Mouse (Mus musculus): ENCODE measurements around the gene Pgbd1. TPM values are rescaled to one million over a fixed set of nuclear protein-coding genes. Genes with fewer than 3 reads are reported as not detected.
"Not testable (repeated sequence)": the region's sequence is repeated elsewhere in the genome, so short reads cannot be mapped to it uniquely, and the experiment has no call there.

Pgbd1 gene
- polyA plus RNA-seq, 2 experiments: 2.4 to 3.1 TPM

GRCm38 (mm10) chr13:21397486-21397885 is 43.4 kb downstream of the Pgbd1 start:
- no peak for TF ChIP-seq POLR2A (IDR thresholded peaks at IDR 0.05; ENCODE audit: borderline replicate concordance, extremely low read depth, insufficient read depth, insufficient read length)
- no peak overlapping the region for H3K9ac ChIP-seq (ENCODE audit: low read depth, low read length, severe bottlenecking)
- WGBS: 89% methylated on average over 2 of the region's 2 CpGs
- no peak overlapping the region for H3K4me2 ChIP-seq (replicated peaks; ENCODE audit: low read depth, low read length, severe bottlenecking)
- H3K27ac ChIP-seq (replicated peaks; ENCODE audit: low read depth, low read length): no peak overlapping the region
- ATAC-seq (ENCODE audit: low FRiP score, low read depth) (no peak), DNase-seq (ENCODE audit: low spot score) (no peak)
- no peaks in the 10 kb centered on the region for H3K27me3 ChIP-seq (ENCODE audit: control insufficient read depth, insufficient read depth, low read length)
- H3K36me3 ChIP-seq (ENCODE audit: control insufficient read depth, insufficient read depth, low read length): peaks cover 54% of the 10 kb centered on the region
- no peaks in the 10 kb centered on the region for H3K9me3 ChIP-seq (ENCODE audit: control insufficient read depth, low read length)
- peaks cover 10% of the 10 kb centered on the region; the same call in 1 of the 2 replicates for H3K4me1 ChIP-seq (ENCODE audit: control insufficient read depth, insufficient read depth, low read length)
- H3K4me3 ChIP-seq (replicated peaks; ENCODE audit: low read length): no peak overlapping the region

GRCm38 (mm10) chr13:21396048-21396447 is 44.8 kb downstream of the Pgbd1 start:
- not testable (repeated sequence) for DNase-seq (ENCODE audit: low spot score); ATAC-seq (ENCODE audit: low FRiP score, low read depth); H3K9me3 ChIP-seq (ENCODE audit: control insufficient read depth, low read length); H3K27ac ChIP-seq (replicated peaks; ENCODE audit: low read depth, low read length); H3K4me2 ChIP-seq (replicated peaks; ENCODE audit: low read depth, low read length, severe bottlenecking); H3K27me3 ChIP-seq (ENCODE audit: control insufficient read depth, insufficient read depth, low read length); H3K4me1 ChIP-seq (ENCODE audit: control insufficient read depth, insufficient read depth, low read length); H3K4me3 ChIP-seq (replicated peaks; ENCODE audit: low read length); H3K9ac ChIP-seq (ENCODE audit: low read depth, low read length, severe bottlenecking)
- H3K36me3 ChIP-seq (ENCODE audit: control insufficient read depth, insufficient read depth, low read length): peaks cover 67% of the 10 kb centered on the region
- WGBS: 93% methylated on average over 14 of the region's 18 CpGs

GRCm38 (mm10) chr13:21395623-21396022 is 45.2 kb downstream of the Pgbd1 start:
- H3K27ac ChIP-seq (replicated peaks; ENCODE audit: low read depth, low read length): no peak overlapping the region
- no peak for TF ChIP-seq POLR2A (IDR thresholded peaks at IDR 0.05; ENCODE audit: borderline replicate concordance, extremely low read depth, insufficient read depth, insufficient read length)
- peaks cover 68% of the 10 kb centered on the region for H3K36me3 ChIP-seq (ENCODE audit: control insufficient read depth, insufficient read depth, low read length)
- no peak overlapping the region for H3K4me2 ChIP-seq (replicated peaks; ENCODE audit: low read depth, low read length, severe bottlenecking)
- H3K9me3 ChIP-seq (ENCODE audit: control insufficient read depth, low read length): no peaks in the 10 kb centered on the region
- H3K9ac ChIP-seq (ENCODE audit: low read depth, low read length, severe bottlenecking): no peak overlapping the region
- H3K4me1 ChIP-seq (ENCODE audit: control insufficient read depth, insufficient read depth, low read length): 0 out of 2 replicates have a peak, but pooled peaks cover 2% of the 10 kb centered on the region
- WGBS: 91% methylated on average over 6 of the region's 6 CpGs
- no peak for DNase-seq (ENCODE audit: low spot score)
- no peak overlapping the region for H3K4me3 ChIP-seq (replicated peaks; ENCODE audit: low read length)
- no peak for ATAC-seq (ENCODE audit: low FRiP score, low read depth)
- H3K27me3 ChIP-seq (ENCODE audit: control insufficient read depth, insufficient read depth, low read length): no peaks in the 10 kb centered on the region

DNA sequence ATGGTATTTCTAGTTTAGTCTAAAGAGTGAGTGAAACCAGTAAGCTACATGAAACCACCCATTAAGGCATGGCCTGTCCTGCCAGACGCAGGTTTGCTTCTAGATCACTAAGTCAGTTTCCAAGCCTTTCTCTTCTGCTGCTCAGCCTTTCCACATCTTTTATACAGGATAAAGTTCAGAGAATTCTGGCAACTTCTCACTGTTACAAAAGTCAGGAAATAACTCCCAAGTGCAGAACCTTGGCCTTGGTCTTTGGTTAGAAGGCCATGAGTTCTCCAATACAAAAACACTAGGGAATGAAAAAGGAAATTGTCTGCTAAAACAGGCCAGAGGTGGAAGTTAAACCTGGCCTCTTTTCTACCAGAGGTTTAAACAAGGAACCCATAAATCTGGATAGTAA is 45.6 kb downstream of the Pgbd1 start:
- H3K27ac ChIP-seq (replicated peaks; ENCODE audit: low read depth, low read length): no peak overlapping the region

GRCm38 (mm10) chr13:21377773-21378172 is 63.1 kb downstream of the Pgbd1 start:
- Histone ChIP-seq H3K36me3 (ENCODE audit: control insufficient read depth, insufficient read depth, low read length) (no peaks in the 10 kb centered on the region), H3K27me3 (ENCODE audit: control insufficient read depth, insufficient read depth, low read length) (no peaks in the 10 kb centered on the region), H3K9me3 (ENCODE audit: control insufficient read depth, low read length) (no peaks in the 10 kb centered on the region), H3K27ac (replicated peaks; ENCODE audit: low read depth, low read length) (no peak overlapping the region), H3K4me2 (replicated peaks; ENCODE audit: low read depth, low read length, severe bottlenecking) (no peak overlapping the region), H3K9ac (ENCODE audit: low read depth, low read length, severe bottlenecking) (no peak overlapping the region), H3K4me3 (replicated peaks; ENCODE audit: low read length) (no peak overlapping the region), H3K4me1 (ENCODE audit: control insufficient read depth, insufficient read depth, low read length) (no peaks in the 10 kb centered on the region)
- no peak for TF ChIP-seq POLR2A (IDR thresholded peaks at IDR 0.05; ENCODE audit: borderline replicate concordance, extremely low read depth, insufficient read depth, insufficient read length)
- WGBS: 83% methylated on average over 2 of the region's 2 CpGs
- DNase-seq (ENCODE audit: low spot score) (no peak), ATAC-seq (ENCODE audit: low FRiP score, low read depth) (no peak)

More for the DNA sequence above, 45.6 kb downstream of the Pgbd1 start:
- H3K36me3 ChIP-seq (ENCODE audit: control insufficient read depth, insufficient read depth, low read length): peaks cover 72% of the 10 kb centered on the region
- DNase-seq (ENCODE audit: low spot score): no peak
- H3K27me3 ChIP-seq (ENCODE audit: control insufficient read depth, insufficient read depth, low read length): no peaks in the 10 kb centered on the region
- no peak for TF ChIP-seq POLR2A (IDR thresholded peaks at IDR 0.05; ENCODE audit: borderline replicate concordance, extremely low read depth, insufficient read depth, insufficient read length)
- WGBS: 93% methylated on average over 1 of the region's 1 CpGs
- no peak for ATAC-seq (ENCODE audit: low FRiP score, low read depth)
- no peaks in the 10 kb centered on the region for H3K4me1 ChIP-seq (ENCODE audit: control insufficient read depth, insufficient read depth, low read length)
- no peak overlapping the region for H3K4me2 ChIP-seq (replicated peaks; ENCODE audit: low read depth, low read length, severe bottlenecking)
- H3K9me3 ChIP-seq (ENCODE audit: control insufficient read depth, low read length): no peaks in the 10 kb centered on the region
- H3K4me3 ChIP-seq (replicated peaks; ENCODE audit: low read length): no peak overlapping the region
- H3K9ac ChIP-seq (ENCODE audit: low read depth, low read length, severe bottlenecking): no peak overlapping the region

DNA sequence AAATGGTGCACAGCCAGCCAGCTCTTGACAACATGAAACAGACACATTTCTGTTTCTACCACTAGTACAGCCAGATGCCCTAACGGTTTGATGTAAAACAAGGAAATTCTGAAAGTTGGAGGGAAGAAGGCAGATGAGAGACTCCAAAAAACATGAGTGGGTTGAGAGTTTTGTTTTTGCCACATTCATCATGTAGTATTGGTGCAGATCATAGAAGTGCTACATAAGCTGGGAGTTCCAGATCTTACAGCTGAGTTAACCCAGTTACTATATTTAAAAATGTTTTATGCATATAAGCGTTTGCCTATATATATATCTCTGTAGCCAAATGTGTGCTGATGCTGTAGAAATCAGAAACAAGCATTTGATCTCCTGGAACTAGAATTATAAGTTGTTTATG is 68.2 kb downstream of the Pgbd1 start:
- Histone ChIP-seq H3K4me3 (replicated peaks; ENCODE audit: low read length) (no peak overlapping the region), H3K4me1 (ENCODE audit: control insufficient read depth, insufficient read depth, low read length) (no peaks in the 10 kb centered on the region), H3K9me3 (ENCODE audit: control insufficient read depth, low read length) (no peaks in the 10 kb centered on the region), H3K27me3 (ENCODE audit: control insufficient read depth, insufficient read depth, low read length) (no peaks in the 10 kb centered on the region), H3K9ac (ENCODE audit: low read depth, low read length, severe bottlenecking) (no peak overlapping the region), H3K36me3 (ENCODE audit: control insufficient read depth, insufficient read depth, low read length) (peaks cover 31% of the 10 kb centered on the region), H3K27ac (replicated peaks; ENCODE audit: low read depth, low read length) (no peak overlapping the region), H3K4me2 (replicated peaks; ENCODE audit: low read depth, low read length, severe bottlenecking) (no peak overlapping the region)
- no peak for DNase-seq (ENCODE audit: low spot score)
- no peak for TF ChIP-seq POLR2A (IDR thresholded peaks at IDR 0.05; ENCODE audit: borderline replicate concordance, extremely low read depth, insufficient read depth, insufficient read length)
- no peak for ATAC-seq (ENCODE audit: low FRiP score, low read depth)
- WGBS: 88% methylated on average over 2 of the region's 2 CpGs

MicroRNAs within 50 kb of the gene (microRNA counts, 519-probe panel; counts per million panel counts)
- 3,333 counts per million, percentile 65 among the panel's probes with 10 or more counts for microRNA mmu-miR-1896

Small RNA genes lying within 50 kb of the gene (microRNA-seq; reads per million reads assigned to microRNA genes)
- gene Mir1896: not detected
- not detected for gene Mir6942

Other genes starting within 250 kb of the Pgbd1 start
- gene Gpx5, start 148.3 kb downstream of the Pgbd1 start, polyA plus RNA-seq (2012; rRNA removed): 0.05 and 0.29 TPM in 2 replicates
- gene Gpx5, start 148.3 kb downstream of the Pgbd1 start, polyA plus RNA-seq (2014; fragmentation: Nextera tagmentation; extraction: Ambion mirVana): not detected in 2 replicates
- gene Gpx6, start 128.9 kb downstream of the Pgbd1 start, polyA plus RNA-seq (2012; rRNA removed): 0.19 and 0.27 TPM in 2 replicates
- gene Gpx6, start 128.9 kb downstream of the Pgbd1 start, polyA plus RNA-seq (2014; fragmentation: Nextera tagmentation; extraction: Ambion mirVana): 0.35 and 0.63 TPM in 2 replicates
- gene Olfr1367, start 94.1 kb downstream of the Pgbd1 start, polyA plus RNA-seq (2012; rRNA removed): not detected in 2 replicates
- not detected in 2 replicates for gene Olfr1367, start 94.1 kb downstream of the Pgbd1 start, polyA plus RNA-seq (2014; fragmentation: Nextera tagmentation; extraction: Ambion mirVana)
- 7.0 and 9.7 TPM in 2 replicates for gene Zscan12, start 78.2 kb downstream of the Pgbd1 start, polyA plus RNA-seq (2012; rRNA removed)
- gene Zscan12, start 78.2 kb downstream of the Pgbd1 start, polyA plus RNA-seq (2014; fragmentation: Nextera tagmentation; extraction: Ambion mirVana): 11.2 and 11.4 TPM in 2 replicates
- gene Zkscan3, start 38.3 kb downstream of the Pgbd1 start, polyA plus RNA-seq (2012; rRNA removed): 71.0 and 81.2 TPM in 2 replicates
- 74.6 and 82.0 TPM in 2 replicates for gene Zkscan3, start 38.3 kb downstream of the Pgbd1 start, polyA plus RNA-seq (2014; fragmentation: Nextera tagmentation; extraction: Ambion mirVana)
- 44.6 and 52.4 TPM in 2 replicates for gene Zscan26, start 12.7 kb upstream of the Pgbd1 start, polyA plus RNA-seq (2012; rRNA removed)
- 17.7 and 20.5 TPM in 2 replicates for gene Zscan26, start 12.7 kb upstream of the Pgbd1 start, polyA plus RNA-seq (2014; fragmentation: Nextera tagmentation; extraction: Ambion mirVana)
- gene Nkapl, start 27.5 kb upstream of the Pgbd1 start, polyA plus RNA-seq (2012; rRNA removed): 0.55 and 0.69 TPM in 2 replicates
- gene Nkapl, start 27.5 kb upstream of the Pgbd1 start, polyA plus RNA-seq (2014; fragmentation: Nextera tagmentation; extraction: Ambion mirVana): 2.4 and 2.6 TPM in 2 replicates
- 1.8 and 2.2 TPM in 2 replicates for gene Zkscan4, start 37.8 kb upstream of the Pgbd1 start, polyA plus RNA-seq (2012; rRNA removed)
- 2.9 and 3.8 TPM in 2 replicates for gene Zkscan4, start 37.8 kb upstream of the Pgbd1 start, polyA plus RNA-seq (2014; fragmentation: Nextera tagmentation; extraction: Ambion mirVana)
- gene Gm10065, start 38.4 kb upstream of the Pgbd1 start, polyA plus RNA-seq (2012; rRNA removed): not detected in 2 replicates
- not detected in 2 replicates for gene Gm10065, start 38.4 kb upstream of the Pgbd1 start, polyA plus RNA-seq (2014; fragmentation: Nextera tagmentation; extraction: Ambion mirVana)
- 0.17 and 0.30 TPM in 2 replicates for gene AK157302, start 54.2 kb upstream of the Pgbd1 start, polyA plus RNA-seq (2012; rRNA removed)
- gene AK157302, start 54.2 kb upstream of the Pgbd1 start, polyA plus RNA-seq (2014; fragmentation: Nextera tagmentation; extraction: Ambion mirVana): 0.28 and 0.29 TPM in 2 replicates
- gene Gm11273, start 60.4 kb upstream of the Pgbd1 start, polyA plus RNA-seq (2012; rRNA removed): 5.1 and 5.9 TPM in 2 replicates
- gene Gm11273, start 60.4 kb upstream of the Pgbd1 start, polyA plus RNA-seq (2014; fragmentation: Nextera tagmentation; extraction: Ambion mirVana): 6.1 and 6.8 TPM in 2 replicates
- 12.9 and 16.2 TPM in 2 replicates for gene Zkscan8, start 90.1 kb upstream of the Pgbd1 start, polyA plus RNA-seq (2012; rRNA removed)
- gene Zkscan8, start 90.1 kb upstream of the Pgbd1 start, polyA plus RNA-seq (2014; fragmentation: Nextera tagmentation; extraction: Ambion mirVana): 8.8 and 10.0 TPM in 2 replicates
- not detected in 2 replicates for gene Olfr1366, start 101.8 kb upstream of the Pgbd1 start, polyA plus RNA-seq (2012; rRNA removed)
- 0.15 and 0.30 TPM in 2 replicates for gene Olfr1366, start 101.8 kb upstream of the Pgbd1 start, polyA plus RNA-seq (2014; fragmentation: Nextera tagmentation; extraction: Ambion mirVana)
- not detected in 2 replicates for gene Olfr1535, start 118.8 kb upstream of the Pgbd1 start, polyA plus RNA-seq (2012; rRNA removed)
- not detected in 2 replicates for gene Olfr1535, start 118.8 kb upstream of the Pgbd1 start, polyA plus RNA-seq (2014; fragmentation: Nextera tagmentation; extraction: Ambion mirVana)
- not detected in 2 replicates for gene Olfr1364, start 140.7 kb upstream of the Pgbd1 start, polyA plus RNA-seq (2012; rRNA removed)
- gene Olfr1364, start 140.7 kb upstream of the Pgbd1 start, polyA plus RNA-seq (2014; fragmentation: Nextera tagmentation; extraction: Ambion mirVana): not detected in 2 replicates
- not detected in 2 replicates for gene Olfr1362, start 173.0 kb upstream of the Pgbd1 start, polyA plus RNA-seq (2012; rRNA removed)
- gene Olfr1362, start 173.0 kb upstream of the Pgbd1 start, polyA plus RNA-seq (2014; fragmentation: Nextera tagmentation; extraction: Ambion mirVana): not detected in 2 replicates
- gene Olfr11, start 201.5 kb upstream of the Pgbd1 start, polyA plus RNA-seq (2012; rRNA removed): not detected in 2 replicates
- not detected in 2 replicates for gene Olfr11, start 201.5 kb upstream of the Pgbd1 start, polyA plus RNA-seq (2014; fragmentation: Nextera tagmentation; extraction: Ambion mirVana)
- not detected in 2 replicates for gene Olfr1361, start 222.3 kb upstream of the Pgbd1 start, polyA plus RNA-seq (2012; rRNA removed)
- not detected in 2 replicates for gene Olfr1361, start 222.3 kb upstream of the Pgbd1 start, polyA plus RNA-seq (2014; fragmentation: Nextera tagmentation; extraction: Ambion mirVana)
- gene Olfr1360, start 236.3 kb upstream of the Pgbd1 start, polyA plus RNA-seq (2012; rRNA removed): not detected in 2 replicates
- gene Olfr1360, start 236.3 kb upstream of the Pgbd1 start, polyA plus RNA-seq (2014; fragmentation: Nextera tagmentation; extraction: Ambion mirVana): not detected in 2 replicates

All from limb, embryonic 14.5 days (tissue).